Mouse (Mus musculus): Measurements from ENCODE around the gene Pak6. TPM values are rescaled to one million over a fixed set of nuclear protein-coding genes. Genes with fewer than 3 reads are reported as not detected.

The Pak6 gene
- polyA plus RNA-seq, 1 experiment from 2014 or later: 0.15 TPM

DNA sequence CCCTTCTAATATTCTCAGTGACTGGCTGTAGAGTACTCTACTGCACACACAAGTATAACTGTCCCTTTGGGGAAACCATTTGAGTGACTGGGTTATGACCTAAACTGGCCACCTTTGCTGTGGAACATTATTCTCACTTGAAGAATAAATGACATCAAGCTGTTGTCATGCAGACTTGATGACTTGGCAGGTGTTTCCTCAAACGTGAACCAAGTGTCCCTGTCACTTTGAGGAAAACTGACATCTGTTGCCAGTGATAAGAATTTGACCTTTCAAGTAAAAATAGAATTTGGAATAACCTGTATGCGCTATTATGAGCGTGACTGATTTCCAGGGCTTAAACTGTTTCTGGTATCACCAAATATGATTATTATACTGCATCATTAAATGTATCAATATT, 77.2 kb downstream of the Pak6 start:
- 39% methylated on average over 3 of the region's 3 CpGs for WGBS (ENCODE audit: insufficient replicate concordance)
- Histone ChIP-seq H3K27me3 (ENCODE audit: insufficient read depth, low read length) (peaks cover 6% of the 10 kb centered on the region), H3K9ac (replicated peaks) (no peak overlapping the region), H3K4me2 (ENCODE audit: low read depth, low read length) (no peak overlapping the region), H3K27ac (ENCODE audit: low read depth) (no peak overlapping the region), H3K4me3 (ENCODE audit: low read depth, low read length) (no peak overlapping the region), H3K36me3 (replicated peaks; ENCODE audit: insufficient read depth, low read length) (no peaks in the 10 kb centered on the region), H3K9me3 (ENCODE audit: low read length) (no peaks in the 10 kb centered on the region), H3K4me1 (ENCODE audit: insufficient read depth) (peaks cover 8% of the 10 kb centered on the region)
- TF ChIP-seq CTCF (IDR thresholded peaks at IDR 0.05; ENCODE audit: low read depth) (no peak), EP300 (IDR thresholded peaks at IDR 0.05; ENCODE audit: low read depth) (no peak)
- no peak for ATAC-seq
- DNase-seq: no peak

DNA sequence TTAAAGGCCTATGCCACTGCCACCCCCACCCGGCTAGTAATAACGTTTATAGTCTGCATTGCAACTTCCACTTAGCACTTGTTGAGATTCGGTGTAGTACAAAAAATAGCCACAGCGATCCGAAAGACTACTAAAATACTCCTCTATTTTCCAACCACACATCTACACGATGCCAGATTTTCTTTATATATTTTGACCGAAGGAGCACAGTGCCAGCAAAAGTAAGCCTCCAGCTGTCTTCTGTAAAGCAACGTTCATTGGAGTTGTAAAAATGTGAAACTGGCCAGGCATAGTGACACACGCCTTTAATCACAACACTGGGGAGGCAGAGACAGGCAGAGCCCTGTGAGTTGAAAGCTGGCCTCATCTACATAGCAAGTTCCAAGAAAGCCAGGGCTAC, 78.1 kb downstream of the Pak6 start:
- H3K36me3 ChIP-seq (replicated peaks; ENCODE audit: insufficient read depth, low read length): no peaks in the 10 kb centered on the region
- WGBS (ENCODE audit: insufficient replicate concordance): 65% methylated on average over 9 of the region's 9 CpGs
- H3K4me3 ChIP-seq (ENCODE audit: low read depth, low read length): no peak overlapping the region
- no peak overlapping the region for H3K4me2 ChIP-seq (ENCODE audit: low read depth, low read length)
- H3K27me3 ChIP-seq (ENCODE audit: insufficient read depth, low read length): peaks cover 6% of the 10 kb centered on the region
- no peak overlapping the region for H3K9ac ChIP-seq (replicated peaks)
- DNase-seq (no peak), ATAC-seq (no peak)
- TF ChIP-seq CTCF (IDR thresholded peaks at IDR 0.05; ENCODE audit: low read depth): no peak
- TF ChIP-seq EP300 (IDR thresholded peaks at IDR 0.05; ENCODE audit: low read depth): no peak
- H3K27ac ChIP-seq (ENCODE audit: low read depth): no peak overlapping the region
- peaks cover 10% of the 10 kb centered on the region for H3K4me1 ChIP-seq (ENCODE audit: insufficient read depth)
- H3K9me3 ChIP-seq (ENCODE audit: low read length): no peaks in the 10 kb centered on the region

DNA sequence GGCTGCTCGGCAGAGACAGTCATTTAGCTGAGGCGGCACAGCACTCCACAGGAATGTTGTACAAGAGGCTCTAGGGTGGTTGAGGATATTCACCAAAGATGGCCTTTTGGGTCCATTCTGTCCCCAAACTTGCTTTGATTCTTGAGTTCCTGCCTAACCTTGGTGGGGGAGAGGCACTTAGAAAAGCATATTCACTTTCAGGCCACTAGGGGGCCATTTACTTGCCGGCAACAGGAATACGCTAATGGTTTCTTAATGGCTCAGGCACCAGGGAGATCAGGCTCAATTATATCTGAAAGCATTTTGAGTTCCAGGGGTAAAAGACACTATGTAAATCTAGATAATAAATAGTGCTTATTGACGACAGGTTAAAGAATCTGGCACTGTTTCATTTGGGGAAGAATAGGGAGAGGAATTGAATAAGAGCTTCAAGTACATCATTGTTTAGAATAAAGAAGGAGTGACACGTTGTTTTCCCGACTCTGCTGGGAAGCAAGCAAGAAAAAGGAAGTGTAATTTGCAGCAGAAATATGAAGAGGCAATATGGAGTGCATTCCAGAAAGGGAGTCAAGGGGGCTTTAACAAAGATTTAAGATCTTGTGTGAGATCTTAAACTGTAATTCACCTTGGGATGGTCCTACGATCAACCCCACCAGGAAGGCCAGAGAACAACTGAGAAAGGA, 80.3 kb downstream of the Pak6 start:
- DNase-seq (no peak), ATAC-seq (no peak)
- Histone ChIP-seq H3K27me3 (ENCODE audit: insufficient read depth, low read length) (peaks cover 6% of the 10 kb centered on the region), H3K4me2 (ENCODE audit: low read depth, low read length) (no peak overlapping the region), H3K9me3 (ENCODE audit: low read length) (no peaks in the 10 kb centered on the region), H3K9ac (replicated peaks) (no peak overlapping the region), H3K27ac (ENCODE audit: low read depth) (no peak overlapping the region), H3K36me3 (replicated peaks; ENCODE audit: insufficient read depth, low read length) (no peaks in the 10 kb centered on the region; the same call in 1 of the 2 replicates), H3K4me3 (ENCODE audit: low read depth, low read length) (no peak overlapping the region), H3K4me1 (ENCODE audit: insufficient read depth) (peaks cover 20% of the 10 kb centered on the region)
- WGBS (ENCODE audit: insufficient replicate concordance): 23% methylated on average over 8 of the region's 8 CpGs
- TF ChIP-seq CTCF (IDR thresholded peaks at IDR 0.05; ENCODE audit: low read depth) (peak; percentile 94), EP300 (IDR thresholded peaks at IDR 0.05; ENCODE audit: low read depth) (no peak)

DNA sequence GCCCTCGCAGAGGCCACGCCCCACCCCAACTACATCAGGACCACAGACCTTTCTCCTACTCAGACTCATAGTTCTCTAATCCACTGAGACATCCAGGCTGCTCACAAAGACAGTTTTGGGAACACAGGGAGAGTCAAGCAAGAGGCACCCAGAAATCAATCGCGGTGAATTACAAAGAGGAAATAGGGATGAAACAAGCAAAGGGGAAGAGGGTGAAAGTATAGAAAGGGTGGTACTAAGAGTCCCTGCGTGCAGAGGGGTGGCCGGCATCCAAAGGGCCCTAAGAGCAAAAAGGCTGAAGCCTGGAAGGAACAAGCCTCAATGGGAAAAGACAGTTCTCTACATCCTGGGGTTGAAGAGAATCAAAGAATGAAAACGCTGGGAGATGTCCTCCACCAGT, 81.5 kb downstream of the Pak6 start:
- DNase-seq (no peak), ATAC-seq (no peak)
- Histone ChIP-seq H3K9ac (replicated peaks) (no peak overlapping the region), H3K36me3 (replicated peaks; ENCODE audit: insufficient read depth, low read length) (peaks cover 7% of the 10 kb centered on the region; the same call in 1 of the 2 replicates), H3K27me3 (ENCODE audit: insufficient read depth, low read length) (peaks cover 6% of the 10 kb centered on the region), H3K4me1 (ENCODE audit: insufficient read depth) (peaks cover 20% of the 10 kb centered on the region), H3K9me3 (ENCODE audit: low read length) (no peaks in the 10 kb centered on the region), H3K4me2 (ENCODE audit: low read depth, low read length) (peak overlapping the region; percentile 100), H3K4me3 (ENCODE audit: low read depth, low read length) (peak overlapping the region; percentile 87; the same call in 1 of the 2 replicates), H3K27ac (ENCODE audit: low read depth) (no peak overlapping the region)
- no peak for TF ChIP-seq CTCF (IDR thresholded peaks at IDR 0.05; ENCODE audit: low read depth)
- TF ChIP-seq EP300 (IDR thresholded peaks at IDR 0.05; ENCODE audit: low read depth): no peak
- WGBS (ENCODE audit: insufficient replicate concordance): 14% methylated on average over 7 of the region's 7 CpGs

DNA sequence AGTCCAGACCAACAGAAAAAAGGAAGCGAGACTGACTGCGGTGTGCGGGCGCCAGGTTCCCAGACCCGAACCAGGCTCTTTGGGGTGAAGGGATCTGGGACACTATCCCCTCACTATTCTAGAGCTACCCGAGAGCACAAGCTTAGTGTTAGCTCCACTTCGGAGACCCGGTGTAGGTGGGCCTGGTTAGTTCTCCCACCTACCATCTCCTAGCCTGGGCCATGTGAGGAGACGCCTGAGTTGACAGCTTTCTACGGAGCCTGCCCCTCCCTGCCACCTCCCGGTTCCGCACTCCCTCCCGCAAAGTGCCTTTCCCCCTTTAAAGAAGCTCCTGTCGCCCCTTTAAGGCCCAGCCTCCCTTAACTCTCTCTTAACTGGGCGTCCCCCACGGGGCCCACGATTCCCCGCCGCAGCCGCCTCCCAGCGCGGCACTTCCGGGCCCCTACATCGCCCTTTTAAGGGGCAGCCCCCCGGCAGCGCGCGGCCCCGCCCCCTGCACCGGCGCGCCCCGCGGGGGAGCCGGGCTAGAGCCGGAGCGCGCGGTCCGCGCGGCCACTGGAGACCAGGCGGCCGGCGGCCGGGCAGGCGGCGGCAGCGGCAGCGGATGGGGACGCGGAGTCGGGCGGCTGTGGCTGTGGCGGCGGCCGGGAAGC, 82.3 kb downstream of the Pak6 start, which contains the start of gene Inafm2:
Gene Inafm2, plus strand, starts transcription at position 527 of the 653 bp plus-strand sequence.
- Histone ChIP-seq H3K4me2 (ENCODE audit: low read depth, low read length) (peak within 1 kb of the TSS; percentile 100), H3K27ac (ENCODE audit: low read depth) (peak within 1 kb of the TSS; percentile 78), H3K9me3 (ENCODE audit: low read length) (no peaks in the 10 kb centered on the region), H3K27me3 (ENCODE audit: insufficient read depth, low read length) (peaks cover 6% of the 10 kb centered on the region), H3K9ac (replicated peaks) (peak within 1 kb of the TSS; percentile 93), H3K4me3 (ENCODE audit: low read depth, low read length) (peak within 1 kb of the TSS; percentile 87), H3K36me3 (replicated peaks; ENCODE audit: insufficient read depth, low read length) (peaks cover 10% of the 10 kb centered on the region), H3K4me1 (ENCODE audit: insufficient read depth) (peaks cover 22% of the 10 kb centered on the region)
- 1% methylated on average over 46 of the region's 57 CpGs for WGBS (ENCODE audit: insufficient replicate concordance)
- TF ChIP-seq EP300 (IDR thresholded peaks at IDR 0.05; ENCODE audit: low read depth) (no peak), CTCF (IDR thresholded peaks at IDR 0.05; ENCODE audit: low read depth) (0 out of 2 replicates have a peak, but pooled peaks have one; percentile 4)
- DNase-seq (peak; percentile 90), ATAC-seq (peak; percentile 91)
